Mouse (Mus musculus) kidney, postnatal 0 days (tissue): ENCODE measurements around the gene Mfsd5. TPM values are rescaled to one million over a fixed set of nuclear protein-coding genes. Genes with fewer than 3 reads are reported as not detected.

Experiments
- ATAC-seq: fragments of 200-750 bp; cut with Nextera tagmentation; replicated peaks from 2 replicates; pipeline ENCODE4 v1.8.0; 2017; ENCODE audit warnings: low read depth, moderate number of reproducible peaks, moderate TSS enrichment, moderate library complexity; ENCODE audit not compliant: low FRiP score
- DNase-seq: peaks from one replicate; pipeline ENCODE4 v3.0.0-alpha.2; 2016; ENCODE audit warnings: low spot score
- H3K27ac ChIP-seq: fragments of 300-500 bp; sonication (generic); 2 replicates; pipeline ENCODE4 v1.5.1; 2014; ENCODE audit warnings: mild to moderate bottlenecking
- H3K27me3 ChIP-seq: fragments of 300-500 bp; sonication (generic); 2 replicates; pipeline ENCODE4 v1.6.1; 2014; ENCODE audit warnings: low read length, mixed read lengths; ENCODE audit not compliant: insufficient read depth
- H3K36me3 ChIP-seq: fragments of 300-500 bp; sonication (generic); 2 replicates; pipeline ENCODE4 v1.6.1; 2014; ENCODE audit warnings: low read length, mixed read lengths; ENCODE audit not compliant: insufficient read depth
- H3K4me1 ChIP-seq: fragments of 300-500 bp; sonication (generic); replicated peaks from 2 replicates; pipeline ENCODE4 v1.6.1; 2014; ENCODE audit warnings: antibody characterized with exemption, low read length, mixed read lengths; ENCODE audit not compliant: insufficient read depth
- H3K4me2 ChIP-seq: fragments of 300-500 bp; sonication (generic); 2 replicates; pipeline ENCODE4 v1.6.1; 2014; ENCODE audit warnings: mild to moderate bottlenecking, low read length, moderate library complexity, mixed read lengths
- H3K4me3 ChIP-seq: fragments of 300-500 bp; sonication (generic); replicated peaks from 2 replicates; pipeline ENCODE4 v1.5.1; 2014; ENCODE audit warnings: low read depth, low read length
- H3K9ac ChIP-seq: fragments of 300-500 bp; sonication (generic); 2 replicates; pipeline ENCODE4 v1.6.1; 2014; ENCODE audit warnings: low read depth, low read length
- H3K9me3 ChIP-seq: fragments of 300-500 bp; sonication (generic); replicated peaks from 2 replicates; pipeline ENCODE4 v1.6.1; 2016; ENCODE audit warnings: low read length, inconsistent platforms, mixed read lengths
- CTCF ChIP-seq: IDR thresholded peaks from 2 replicates; pipeline ENCODE4 v1.5.1; 2016; ENCODE audit warnings: antibody characterized with exemption, low read depth, mild to moderate bottlenecking, moderate library complexity
- WGBS: fragments of 180-500 bp; shearing (Covaris S2); extraction: QIAGEN DNeasy Blood & Tissue Kit; methylation state at CpG from one replicate; pipeline ENCODE4 v1.1.7; 2014; 5-methylcytosine and 5-hydroxymethylcytosine counted together
- polyA plus RNA-seq: library from polyadenylated mRNA; unstranded; fragments of >200 nt; fragmentation: Nextera tagmentation; extraction: Ambion mirVana; gene quantifications from 2 replicates; pipeline ENCODE4 v1.2.1, GENCODE M21; 2015

Gene Mfsd5
- polyA plus RNA-seq = 68.2 and 73.2 TPM in 2 replicates

- no peaks in the 10 kb centered on the region for H3K27me3 ChIP-seq
- TF ChIP-seq CTCF = peak; percentile 56
- H3K4me3 ChIP-seq = peak within 1 kb of the TSS; percentile 94
- H3K4me1 ChIP-seq = peaks cover 13% of the 10 kb centered on the region; the same call in 1 of the 2 replicates
- H3K9me3 ChIP-seq = no peaks in the 10 kb centered on the region
- DNase-seq = peak; percentile 95
- H3K9ac ChIP-seq = peak within 1 kb of the TSS; percentile 86
- under 1% methylated on average over 64 of the region's 65 CpGs for WGBS
- peak within 1 kb of the TSS; percentile 91 for H3K27ac ChIP-seq
- H3K36me3 ChIP-seq = peaks cover 9% of the 10 kb centered on the region
- ATAC-seq = peak; percentile 96
- peak within 1 kb of the TSS; percentile 95 for H3K4me2 ChIP-seq
Measured at GRCm38 (mm10) chr15:102279092-102279782, at the start of gene Mfsd5. Mfsd5 (plus strand) TSS chr15:102279454.

GRCm38 (mm10) chr15:102230408-102231321 is 48.6 kb upstream of the Mfsd5 start:
- Histone ChIP-seq H3K27ac (no peak overlapping the region), H3K9me3 (no peaks in the 10 kb centered on the region), H3K4me2 (no peak overlapping the region), H3K4me1 (no peaks in the 10 kb centered on the region), H3K9ac (no peak overlapping the region), H3K36me3 (0 out of 2 replicates have a peak, but pooled peaks cover 2% of the 10 kb centered on the region), H3K27me3 (no peaks in the 10 kb centered on the region), H3K4me3 (no peak overlapping the region)
- DNase-seq = no peak
- WGBS = 73% methylated on average over 17 of the region's 17 CpGs
- TF ChIP-seq CTCF = no peak
- ATAC-seq = no peak

- no peak for TF ChIP-seq CTCF
- Histone ChIP-seq H3K4me2 (no peak within 1 kb of the TSS), H3K4me3 (no peak within 1 kb of the TSS), H3K27me3 (no peaks in the 10 kb centered on the region), H3K9ac (no peak within 1 kb of the TSS), H3K4me1 (no peaks in the 10 kb centered on the region), H3K9me3 (no peaks in the 10 kb centered on the region), H3K27ac (no peak within 1 kb of the TSS), H3K36me3 (0 out of 2 replicates have a peak, but pooled peaks cover 6% of the 10 kb centered on the region)
- no peak for ATAC-seq
- DNase-seq = no peak
- 47% methylated on average over 6 of the region's 6 CpGs for WGBS
Measured at GRCm38 (mm10) chr15:102231748-102232147, 47.5 kb upstream of the Mfsd5 start, which contains the start of gene Itgb7. Itgb7 (minus strand) TSS chr15:102231944.

GRCm38 (mm10) chr15:102232764-102233163 is 46.5 kb upstream of the Mfsd5 start:
- no peak overlapping the region for H3K4me3 ChIP-seq
- DNase-seq (no peak), ATAC-seq (no peak)
- H3K9ac ChIP-seq = no peak overlapping the region
- H3K4me1 ChIP-seq = no peaks in the 10 kb centered on the region
- no peaks in the 10 kb centered on the region for H3K9me3 ChIP-seq
- no peaks in the 10 kb centered on the region for H3K27me3 ChIP-seq
- peaks cover 12% of the 10 kb centered on the region for H3K36me3 ChIP-seq
- WGBS = 83% methylated on average over 7 of the region's 7 CpGs
- no peak for TF ChIP-seq CTCF
- no peak overlapping the region for H3K27ac ChIP-seq
- H3K4me2 ChIP-seq = no peak overlapping the region

- ATAC-seq (no peak), DNase-seq (no peak)
- H3K4me3 ChIP-seq = no peak overlapping the region
- no peak for TF ChIP-seq CTCF
- no peak overlapping the region for H3K4me2 ChIP-seq
- no peak overlapping the region for H3K27ac ChIP-seq
- H3K9me3 ChIP-seq = no peaks in the 10 kb centered on the region
- H3K9ac ChIP-seq = no peak overlapping the region
- peaks cover 12% of the 10 kb centered on the region for H3K36me3 ChIP-seq
- H3K27me3 ChIP-seq = no peaks in the 10 kb centered on the region
- 22% methylated on average over 2 of the region's 2 CpGs for WGBS
- H3K4me1 ChIP-seq = no peaks in the 10 kb centered on the region
Measured at GRCm38 (mm10) chr15:102233896-102234295, 45.4 kb upstream of the Mfsd5 start.

- Histone ChIP-seq H3K27me3 (no peaks in the 10 kb centered on the region), H3K27ac (no peak overlapping the region), H3K36me3 (peaks cover 12% of the 10 kb centered on the region), H3K4me1 (no peaks in the 10 kb centered on the region), H3K9me3 (no peaks in the 10 kb centered on the region), H3K4me3 (no peak overlapping the region), H3K9ac (peak overlapping the region; percentile 24), H3K4me2 (peak overlapping the region; percentile 19)
- ATAC-seq (peak; percentile 37; the same call in 1 of the 2 replicates), DNase-seq (peak; percentile 51)
- TF ChIP-seq CTCF = peak; percentile 17; the same call in 1 of the 2 replicates
- WGBS = 27% methylated on average over 21 of the region's 21 CpGs
Measured at GRCm38 (mm10) chr15:102235371-102236027, 43.8 kb upstream of the Mfsd5 start.
